Mouse (Mus musculus) cerebellum, adult 18-20 months (tissue): ENCODE results near the gene Mustn1.

ENCODE experiments used
- DNase-seq, 2 experiments: peaks; one replicate each; pipeline ENCODE4 v3.0.0; 2021

The Mustn1 gene

DNA sequence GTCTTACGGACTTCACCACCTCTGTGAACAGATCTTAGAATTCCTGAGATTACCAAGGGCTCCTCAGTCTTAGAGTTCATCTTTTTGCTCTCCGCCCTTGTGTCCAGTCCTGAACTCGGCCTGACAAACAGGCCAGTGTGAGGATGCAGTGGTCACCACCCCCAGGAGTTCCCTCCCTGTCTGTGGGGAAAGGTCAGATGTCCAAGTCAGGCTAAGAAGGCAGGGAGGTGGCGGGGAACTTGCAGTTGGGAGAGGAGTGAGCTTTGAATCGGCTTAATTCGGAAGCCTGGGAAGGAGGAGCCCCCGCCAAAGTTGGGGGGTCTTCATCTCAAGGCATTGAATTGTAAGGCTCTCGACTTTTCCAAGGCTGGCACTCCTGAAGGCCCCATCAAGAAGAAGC is 1.3 kb downstream of the Mustn1 start:
- DNase-seq = no peak

DNA sequence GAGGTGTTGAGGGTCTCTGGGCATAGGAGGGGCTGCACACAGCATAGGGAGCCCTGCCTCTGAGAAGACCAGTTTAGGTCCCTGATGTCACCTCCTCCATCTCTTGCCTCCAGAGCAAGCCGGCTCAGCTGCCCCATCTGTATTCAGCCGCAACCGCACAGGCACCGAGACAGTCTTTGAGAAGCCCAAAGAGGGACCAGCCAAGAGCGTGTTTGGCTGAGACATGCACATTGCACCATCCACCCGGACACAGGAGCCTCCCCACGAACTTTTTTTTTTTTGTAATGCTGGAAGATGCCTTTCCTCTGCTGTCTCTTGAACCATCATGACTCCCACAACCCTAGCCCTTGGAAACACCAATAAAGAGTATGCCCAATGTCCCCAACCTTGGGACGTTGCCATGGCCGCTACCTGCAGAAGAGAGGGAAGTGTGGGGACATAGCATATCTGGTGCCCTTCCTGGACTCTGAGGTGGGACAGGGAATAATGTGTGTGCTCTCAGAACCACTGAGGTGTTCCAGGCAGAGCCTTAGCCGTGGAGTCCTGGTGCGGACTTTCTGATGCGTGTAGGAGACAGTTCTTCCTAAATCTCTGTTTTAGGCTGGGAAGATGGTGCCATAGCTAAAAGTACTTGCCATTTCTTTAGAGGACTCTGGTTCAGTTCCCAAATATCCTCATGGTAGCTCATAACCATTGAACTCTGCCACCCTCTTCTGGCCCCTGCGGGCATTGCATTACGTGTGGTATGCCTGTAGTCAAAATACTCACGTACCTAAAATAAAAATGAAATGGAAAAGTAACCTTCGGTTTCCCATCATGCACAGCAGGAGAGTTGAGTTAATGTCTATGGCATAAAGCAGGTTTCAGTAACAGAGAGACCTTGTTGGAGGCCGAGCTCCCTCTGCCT is 2.1 kb downstream of the Mustn1 start:
- DNase-seq = peak; percentile 74

DNA sequence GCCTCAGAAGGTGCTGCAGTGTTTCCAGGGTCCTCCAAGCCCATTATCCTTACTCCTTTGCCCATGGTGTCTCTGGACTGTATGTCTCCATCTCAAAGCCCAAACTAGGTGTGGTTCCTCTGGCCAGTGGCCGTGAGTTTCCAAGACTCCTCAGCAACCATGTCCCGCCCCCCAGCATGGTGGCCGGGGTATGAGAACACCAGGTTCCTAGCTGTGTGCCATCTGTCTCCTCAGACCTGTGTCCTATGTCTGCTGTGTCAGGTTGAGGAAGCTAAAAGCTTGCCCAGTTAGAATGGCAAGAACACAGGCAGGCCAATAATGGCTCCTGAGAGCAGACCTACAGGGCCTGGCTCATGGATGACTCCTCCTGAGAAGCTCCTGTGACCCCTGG is 2.7 kb downstream of the Mustn1 start:
- DNase-seq = peak; percentile 47 to 54

DNA sequence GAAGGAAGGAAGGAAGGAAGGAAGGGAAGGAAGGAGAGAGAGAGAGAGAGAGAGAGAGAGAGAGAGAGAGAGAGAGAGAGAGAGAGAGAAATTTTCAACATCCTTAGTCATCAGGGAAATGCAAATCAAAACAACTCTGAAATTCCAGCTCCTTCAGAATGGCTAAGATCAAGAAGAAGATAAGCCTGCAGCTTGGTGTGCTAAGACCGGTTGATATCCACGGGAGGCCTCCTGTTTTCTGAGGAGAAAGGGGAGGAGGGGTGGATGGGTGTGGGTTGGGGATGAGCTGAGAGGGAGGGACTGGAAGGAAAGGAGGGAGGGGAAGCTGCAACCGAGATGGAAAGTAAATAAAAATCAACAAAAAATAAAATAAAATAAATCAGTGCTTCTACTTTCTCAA is 6.3 kb downstream of the Mustn1 start:
- DNase-seq = no peak

DNA sequence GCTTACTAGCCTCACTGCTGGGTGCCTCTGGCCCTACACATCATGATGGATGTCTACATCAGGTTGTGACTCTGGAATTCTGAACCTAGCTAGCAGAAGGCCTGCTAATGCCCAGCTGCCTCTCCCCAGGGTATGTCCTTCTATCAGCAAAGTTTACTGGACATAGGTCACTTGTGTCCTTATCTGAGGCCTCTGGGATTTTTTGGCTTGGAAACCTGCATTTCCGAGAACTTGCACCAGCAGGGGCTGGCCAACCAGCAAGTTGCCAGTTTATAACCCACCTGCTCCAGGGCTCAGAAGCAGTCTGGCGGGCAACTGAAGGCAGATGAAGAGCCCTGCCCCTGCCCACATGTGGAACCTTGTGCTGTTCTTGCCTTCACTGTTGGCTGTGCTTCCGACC is 7.2 kb downstream of the Mustn1 start, which contains the start of gene Itih4:
Itih4 (plus strand) TSS at position 273 of the 400 bp plus-strand sequence.
- DNase-seq = no peak

DNA sequence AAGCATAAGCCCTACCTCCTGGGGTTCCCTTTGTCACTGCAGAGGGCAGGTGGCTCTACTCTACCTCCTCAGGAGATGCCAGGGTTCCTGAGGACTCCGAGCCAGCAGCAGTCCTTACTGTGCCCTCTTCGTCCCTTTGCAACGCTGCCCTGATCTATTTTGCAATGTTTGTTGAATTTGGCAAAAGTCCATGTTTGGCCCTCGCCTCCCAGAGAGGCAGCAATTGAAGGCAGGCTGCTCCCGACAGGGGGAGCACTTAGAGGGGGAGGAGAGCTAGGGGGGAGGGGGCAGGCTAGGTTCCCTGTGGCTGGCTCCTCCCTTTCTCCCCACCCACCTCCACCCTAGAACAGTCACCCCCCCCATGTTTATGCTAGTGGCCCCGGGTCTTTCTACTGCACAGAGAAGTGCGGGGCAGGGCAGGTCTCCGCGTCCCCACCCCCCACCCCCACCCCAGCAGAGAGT is 9.3 kb downstream of the Mustn1 start:
- DNase-seq = peak; percentile 35 to 47

DNA sequence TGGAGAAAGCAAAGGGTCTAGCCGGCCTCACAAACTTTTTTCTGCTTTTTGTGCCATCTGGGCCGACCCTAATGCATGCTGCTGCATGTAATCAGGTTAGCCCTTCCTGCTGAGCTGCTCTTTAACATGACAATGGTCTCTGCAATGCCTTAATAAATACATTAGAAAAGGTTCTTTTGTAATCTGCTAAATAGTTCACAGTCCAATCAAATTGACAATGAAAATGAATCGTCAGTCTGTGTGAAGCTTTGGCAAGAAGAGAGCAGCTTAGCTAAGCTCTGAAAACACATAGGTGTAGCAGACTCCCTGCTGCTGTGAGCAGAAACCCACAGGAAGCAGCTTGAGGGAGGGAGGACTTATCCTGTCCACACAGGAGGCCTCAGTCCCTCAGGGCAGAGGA is 21.0 kb downstream of the Mustn1 start:
- DNase-seq = no peak

DNA sequence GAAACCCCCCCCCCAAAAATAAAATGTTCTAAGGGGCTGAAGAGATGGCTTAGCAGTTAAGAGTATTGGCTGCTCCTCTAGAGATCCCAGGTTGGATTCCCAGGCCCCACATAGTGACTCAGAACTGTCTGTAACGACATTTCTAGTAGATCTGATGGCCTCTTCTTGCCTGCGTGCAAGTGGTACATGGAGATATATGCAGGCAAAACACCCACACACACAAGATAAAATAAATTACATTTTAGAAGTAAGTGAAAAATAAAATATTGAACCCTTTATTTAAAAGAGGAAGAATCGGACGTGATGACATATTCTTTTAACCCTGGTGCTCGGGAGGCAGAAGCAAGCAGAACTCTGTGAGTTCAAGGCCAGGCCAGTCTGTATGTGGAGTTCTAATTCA is 23.6 kb downstream of the Mustn1 start:
- DNase-seq = no peak

DNA sequence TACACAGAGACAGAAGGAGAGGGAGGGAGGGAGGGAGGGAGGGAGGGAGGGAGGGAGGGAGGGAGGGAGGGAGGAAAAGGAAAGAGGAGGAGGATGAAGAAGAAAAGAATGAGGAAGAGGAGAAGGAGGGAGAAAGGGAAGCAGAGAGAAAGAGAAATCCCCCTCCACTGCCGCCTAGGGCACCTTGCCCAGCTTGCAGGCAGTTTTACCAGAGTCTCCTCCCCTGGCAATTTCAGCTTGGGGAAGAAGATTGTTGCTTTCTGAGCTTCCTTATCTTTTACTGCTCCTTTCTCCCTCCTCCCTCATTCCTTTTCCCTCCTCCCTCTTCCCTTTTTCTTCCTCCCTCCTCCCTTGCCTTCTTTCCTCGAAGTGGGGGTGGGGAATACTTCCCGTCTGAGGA is 24.0 kb downstream of the Mustn1 start:
- DNase-seq = no peak

DNA sequence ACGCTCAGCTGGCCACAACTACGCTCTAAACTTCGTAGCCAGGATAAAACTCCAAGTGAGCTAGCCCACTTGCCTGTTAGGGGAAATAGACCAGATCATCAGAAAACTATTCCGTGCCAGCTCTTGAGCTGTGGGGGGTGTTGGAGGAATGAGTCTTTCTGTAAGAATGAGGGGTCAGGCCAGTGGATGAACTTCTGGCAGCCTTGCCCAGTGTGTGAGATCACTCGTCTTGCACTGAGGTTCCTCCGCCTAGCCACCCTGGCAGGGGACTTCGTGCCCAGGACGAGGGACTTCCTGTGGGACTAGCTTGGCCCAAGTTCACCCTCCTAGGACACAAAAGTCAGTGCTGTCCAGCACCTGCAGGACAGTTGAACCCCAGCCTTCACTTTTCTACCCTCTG is 25.3 kb downstream of the Mustn1 start:
- DNase-seq = no peak

DNA sequence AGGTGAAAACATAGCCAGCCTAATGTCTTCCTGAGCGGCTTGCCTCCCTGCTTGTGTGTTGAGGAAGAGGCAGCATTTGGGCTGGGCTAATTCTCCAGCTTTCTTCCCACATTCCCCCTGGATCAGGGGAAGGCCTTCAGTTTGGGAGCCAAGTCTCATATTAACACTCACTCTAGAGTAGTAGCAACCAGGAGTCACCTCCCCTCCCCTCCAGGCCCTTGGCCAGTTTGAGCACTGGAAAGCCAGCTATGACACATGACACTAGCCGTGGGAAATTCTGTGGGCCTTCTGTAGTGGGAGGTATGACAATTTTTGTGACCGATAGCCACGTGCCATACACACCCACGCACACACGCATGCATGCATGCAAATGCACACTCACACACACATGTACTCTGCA is 27.0 kb downstream of the Mustn1 start:
- no peak for DNase-seq

DNA sequence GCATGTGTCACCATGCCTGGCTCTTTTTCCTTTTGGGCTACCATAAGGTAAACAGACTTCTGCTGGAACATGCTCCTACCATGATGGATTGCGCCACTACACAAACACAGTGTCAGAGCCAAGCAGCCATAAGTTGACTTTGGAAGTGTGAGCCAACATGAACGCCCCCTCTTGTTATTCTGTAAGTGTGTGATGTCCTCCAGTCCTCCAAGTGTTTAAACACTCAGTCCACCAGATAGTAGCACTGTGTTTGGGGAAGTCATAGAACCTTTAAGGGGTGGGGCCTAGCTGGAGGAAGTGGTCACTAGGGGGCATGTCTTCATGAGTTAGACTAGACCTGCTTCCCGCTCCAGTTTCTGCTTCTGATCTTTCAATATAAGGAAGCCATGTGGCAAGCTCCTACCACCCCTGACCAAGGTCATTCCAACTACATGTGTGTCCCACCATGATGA is 28.8 kb downstream of the Mustn1 start:
- DNase-seq = no peak

DNA sequence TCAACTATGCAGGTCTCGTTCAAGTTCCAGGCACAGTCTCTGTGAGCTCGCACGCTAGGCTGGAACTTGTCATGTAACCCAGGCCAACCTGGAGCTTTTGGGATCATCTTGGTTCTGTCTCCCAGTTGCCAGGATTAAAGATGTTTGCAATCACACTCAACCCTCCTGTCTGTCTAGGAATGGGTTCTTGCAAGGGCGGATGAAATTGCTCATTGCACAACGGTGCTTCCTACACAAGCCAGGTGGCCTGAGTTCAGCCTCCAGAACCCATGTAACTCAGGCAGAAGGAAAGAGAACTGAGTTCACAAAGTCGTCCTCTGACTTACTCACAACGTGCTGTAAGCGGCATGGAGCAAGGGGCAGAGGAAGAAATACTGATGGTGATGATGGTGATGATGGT is 32.1 kb downstream of the Mustn1 start:
- DNase-seq = no peak

DNA sequence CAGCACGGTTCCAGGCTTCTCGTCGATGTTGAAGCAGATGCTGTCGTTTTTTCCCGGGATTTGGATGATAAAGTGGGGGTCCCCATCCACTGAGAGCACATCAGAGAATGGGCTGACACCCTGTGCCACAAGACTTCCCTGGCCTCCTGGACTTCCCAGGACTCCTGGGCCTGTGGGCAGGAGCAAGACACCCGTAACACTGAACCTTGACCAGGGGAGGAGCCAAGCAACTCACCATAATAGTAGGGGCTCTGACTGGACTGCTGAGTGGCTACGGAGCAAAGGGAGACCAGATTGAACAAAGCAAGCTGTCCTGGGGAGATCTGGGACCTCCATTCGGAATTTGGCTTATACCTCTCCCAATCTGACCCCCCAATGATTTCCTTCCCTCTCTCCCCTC is 33.6 kb downstream of the Mustn1 start:
- no peak for DNase-seq

DNA sequence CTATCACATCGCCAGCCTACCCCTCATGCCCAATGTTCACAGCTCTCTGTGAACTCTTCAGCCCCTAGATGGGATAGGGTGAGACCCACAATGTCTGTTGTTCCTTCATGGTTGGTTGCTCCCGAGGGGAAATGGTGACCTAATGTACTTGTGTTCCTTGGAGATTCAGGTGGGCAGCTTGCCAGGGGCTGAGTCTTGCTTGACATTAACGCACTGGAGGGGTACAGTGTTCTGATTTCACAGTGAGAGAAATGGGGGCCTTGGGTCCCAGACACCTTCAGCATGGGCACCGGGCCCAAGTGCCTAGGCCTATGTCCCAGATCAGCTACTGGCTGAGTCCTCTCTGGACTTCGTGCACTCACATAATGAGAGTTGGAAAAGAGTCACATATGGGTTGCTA is 34.4 kb downstream of the Mustn1 start:
- DNase-seq = no peak

DNA sequence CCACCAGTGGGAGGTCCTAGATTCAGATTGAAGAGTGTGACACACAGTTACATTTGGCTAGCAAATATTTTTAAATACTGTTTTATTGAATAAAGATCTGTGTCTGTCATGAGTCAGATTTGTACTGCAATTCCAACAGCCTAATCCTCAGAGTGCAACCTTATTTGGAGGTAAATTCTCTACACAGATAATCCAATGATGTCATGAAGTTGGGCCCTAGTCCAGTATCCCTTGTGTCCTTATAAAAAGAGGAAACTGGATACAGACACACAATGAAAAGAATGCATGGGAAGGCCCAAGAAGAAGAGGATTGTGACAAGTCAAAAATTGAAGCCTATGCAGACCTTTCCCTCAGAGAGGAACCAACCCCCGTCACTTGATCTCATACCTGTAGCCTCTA is 37.5 kb downstream of the Mustn1 start:
- no peak for DNase-seq

DNA sequence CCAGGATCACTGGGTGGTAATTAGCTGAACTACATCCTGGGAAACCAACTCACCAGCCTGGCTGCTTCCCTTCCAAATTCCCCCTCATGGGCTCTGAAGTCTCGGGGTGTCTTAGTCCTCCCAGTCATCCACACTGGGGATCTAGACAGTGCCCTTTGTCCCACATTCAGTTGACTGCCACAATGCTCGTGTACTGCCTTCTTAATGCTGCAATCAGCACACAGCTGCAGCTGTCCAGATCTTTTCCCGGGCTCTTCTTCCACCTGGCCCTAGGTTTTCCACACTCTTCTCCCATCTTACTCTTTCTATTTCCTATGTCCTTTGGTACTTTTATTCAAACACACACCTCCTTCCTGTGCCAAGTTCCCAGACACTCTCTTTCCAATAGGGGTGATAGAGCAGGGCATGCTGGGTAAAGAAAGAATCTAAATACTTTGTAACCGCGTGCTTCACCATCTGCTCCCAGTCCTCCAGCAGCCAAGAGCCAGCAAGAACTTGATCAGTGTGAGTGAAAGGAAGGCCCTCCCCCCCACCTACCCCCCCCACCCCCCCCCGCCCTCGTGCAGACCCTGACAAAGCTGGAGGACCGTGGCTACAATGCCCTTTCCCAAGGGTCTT is 43.2 kb downstream of the Mustn1 start:
- no peak for DNase-seq

DNA sequence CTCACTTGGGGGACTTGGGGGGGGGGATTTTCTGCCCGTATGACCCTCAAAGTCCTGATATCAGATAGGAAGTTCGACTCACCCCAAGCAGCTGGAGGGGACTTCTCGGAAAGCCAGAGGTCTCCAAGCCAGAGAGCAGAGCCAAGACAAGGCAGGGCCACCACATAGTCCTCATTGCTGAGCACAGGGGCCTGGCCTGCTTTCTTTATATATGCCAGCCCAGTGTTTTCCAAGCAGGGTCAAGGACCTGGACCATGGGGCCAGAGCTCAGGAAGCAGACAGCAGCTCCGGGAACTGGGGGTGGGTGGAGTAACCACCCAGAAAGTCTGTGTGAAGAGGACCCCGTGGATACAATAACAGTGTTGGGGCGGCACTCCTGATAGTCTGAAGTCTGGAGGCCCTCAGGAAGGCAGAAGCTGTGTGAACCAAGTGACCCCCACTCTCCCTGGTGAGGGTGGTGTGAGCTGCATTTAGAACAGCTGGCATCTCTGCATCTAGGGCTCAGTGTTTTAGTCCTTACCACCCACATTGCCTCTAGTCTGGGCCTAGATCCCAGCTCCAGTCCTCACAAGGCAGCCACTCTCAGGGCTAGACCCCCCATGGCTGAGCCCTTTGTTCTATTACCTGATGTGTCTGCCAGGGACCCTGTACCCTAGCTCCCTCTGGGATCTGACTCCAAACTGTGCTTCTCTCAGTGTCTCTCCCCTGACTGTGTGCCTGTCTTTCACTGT is 44.5 kb downstream of the Mustn1 start, which contains the start of gene Itih3:
Itih3 (minus strand) TSS at position 386 of the 731 bp plus-strand sequence.
- DNase-seq = peak; percentile 11 to 30

DNA sequence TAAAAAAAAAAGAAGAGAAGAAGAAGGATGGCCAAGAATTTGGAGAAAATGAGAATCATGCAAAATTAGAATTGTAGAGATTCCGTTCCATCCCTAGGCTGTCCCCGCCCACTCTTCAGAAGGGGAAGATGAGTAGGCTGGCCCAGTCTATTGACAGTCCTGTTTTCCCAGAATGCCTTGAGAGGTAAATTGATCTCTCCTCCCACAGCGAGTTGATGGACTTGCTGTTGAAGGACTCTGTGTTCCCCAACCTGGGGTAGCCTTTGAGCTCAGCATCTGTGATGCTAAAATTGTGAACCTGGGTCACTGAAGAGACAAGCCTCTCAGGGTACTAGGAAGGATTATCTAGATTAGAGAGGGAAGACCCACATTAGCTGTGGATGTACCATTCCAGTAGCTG is 46.5 kb downstream of the Mustn1 start:
- DNase-seq = no peak

DNA sequence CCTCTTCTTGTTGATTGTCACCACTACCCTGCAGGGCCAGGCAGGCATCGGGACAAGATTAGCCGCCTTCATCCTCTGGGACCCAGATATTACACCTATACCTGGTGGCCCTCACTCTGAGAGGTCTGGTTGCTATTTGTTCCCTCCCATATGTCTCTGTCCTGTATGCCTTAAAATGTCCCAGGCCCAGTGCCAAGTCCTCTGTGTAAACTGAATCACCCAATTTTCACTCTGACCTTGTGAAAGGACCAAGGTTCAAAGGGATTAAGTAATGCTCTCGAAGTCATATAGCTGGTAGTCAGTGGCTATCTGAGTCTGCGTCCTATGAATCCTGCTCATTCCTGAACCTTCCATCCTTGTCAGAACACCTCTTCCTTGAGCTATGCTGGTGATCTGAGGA is 51.4 kb downstream of the Mustn1 start:
- no peak for DNase-seq
